8 mouse cellular contexts compared by ENCODE assay signal in the genomic region with DNA sequence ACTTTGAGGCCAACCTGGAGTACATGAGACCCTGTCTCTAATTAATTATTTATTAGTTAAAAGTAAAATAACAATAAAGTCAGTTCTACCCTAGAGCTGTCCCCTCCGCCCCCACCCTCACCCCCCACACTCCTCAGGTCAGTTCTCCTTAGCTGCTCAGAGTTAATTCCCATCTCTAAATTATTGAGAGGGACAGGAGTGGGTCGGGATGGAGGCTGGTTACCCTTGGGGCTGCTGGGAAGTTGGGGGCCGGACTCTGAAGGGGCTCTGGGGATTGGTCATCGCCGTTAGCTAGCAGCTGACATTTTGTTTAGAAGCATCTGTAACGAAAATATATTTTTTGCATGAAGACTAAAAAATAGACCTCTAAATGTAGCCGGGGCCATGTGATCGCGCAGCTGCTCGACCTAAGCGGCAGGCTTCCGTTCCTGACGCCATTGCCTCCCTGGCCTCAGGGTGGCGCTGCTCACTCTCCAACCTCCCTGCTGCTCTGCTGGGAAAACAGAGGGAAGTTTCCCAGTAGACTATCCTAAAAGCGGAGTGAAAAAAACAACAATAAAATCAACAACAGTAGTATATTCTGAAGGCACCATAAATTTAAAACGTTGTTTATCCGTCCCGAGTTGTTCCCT. TPM values are rescaled to one million over a fixed set of nuclear protein-coding genes. Genes with fewer than 3 reads are reported as not detected.
A peak's percentile ranks its signal among the peaks of the same experiment; 100 is the strongest.
DNase-seq lines count a peak whose midpoint lies in the region; ATAC-seq and TF ChIP-seq lines count a peak whose summit lies in the region.

No protein-coding gene starts in this region.

- ATAC-seq in limb, embryonic 12.5 days (ENCODE audit: insufficient number of reproducible peaks, insufficient read depth, low FRiP score, low TSS enrichment, low read depth) = peak; percentile 56; the same call in 1 of the 2 replicates
- peak; percentile 72 for ATAC-seq in midbrain, embryonic 13.5 days

- H3K36me3 ChIP-seq in spleen, adult 2 months (ENCODE audit: control insufficient read depth, insufficient read depth, low read length) = no peaks in the 10 kb centered on the region
- no peaks in the 10 kb centered on the region for H3K36me3 ChIP-seq in embryonic facial prominence, embryonic 10.5 days (replicated peaks)
- no peaks in the 10 kb centered on the region for H3K36me3 ChIP-seq in limb, embryonic 12.5 days
- H3K36me3 ChIP-seq in midbrain, embryonic 13.5 days = no peaks in the 10 kb centered on the region

- DNase-seq in spleen, adult 2 months (ENCODE audit: low read depth in 1 of 2, low spot score in 2 of 2) = peak in 1 of 2 experiments; percentile 21
- DNase-seq in spleen, adult 12 weeks (ENCODE audit: low spot score) = no peak
- peak; percentile 79 for DNase-seq in embryonic facial prominence, embryonic 10.5 days (ENCODE audit: low spot score)
- DNase-seq in heart, adult 18-20 months = peak; percentile 61 to 87
- peak; percentile 39 for DNase-seq in kidney, adult 11 months
- peak; percentile 48 to 79 for DNase-seq in spleen, postnatal 4 days (ENCODE audit: low spot score in 2 of 2)

- no peak for TF ChIP-seq POLR2A in spleen, adult 2 months (IDR thresholded peaks at IDR 0.05; ENCODE audit: low read depth, low read length)

- no peaks in the 10 kb centered on the region for H3K4me1 ChIP-seq in spleen, adult 2 months (ENCODE audit: control insufficient read depth, insufficient read depth, insufficient read length)
- peaks cover 15% of the 10 kb centered on the region for H3K4me1 ChIP-seq in embryonic facial prominence, embryonic 10.5 days
- 0 out of 2 replicates have a peak, but pooled peaks cover 3% of the 10 kb centered on the region for H3K4me1 ChIP-seq in limb, embryonic 12.5 days (replicated peaks)
- H3K4me1 ChIP-seq in midbrain, embryonic 13.5 days (replicated peaks) = peaks cover 14% of the 10 kb centered on the region

- no peaks in the 10 kb centered on the region for H3K9me3 ChIP-seq in embryonic facial prominence, embryonic 10.5 days
- no peaks in the 10 kb centered on the region for H3K9me3 ChIP-seq in limb, embryonic 12.5 days
- H3K9me3 ChIP-seq in midbrain, embryonic 13.5 days = no peaks in the 10 kb centered on the region

- H3K9ac ChIP-seq in limb, embryonic 12.5 days (replicated peaks) = no peak overlapping the region
- H3K9ac ChIP-seq in midbrain, embryonic 13.5 days (replicated peaks) = no peak overlapping the region

- H3K27ac ChIP-seq in spleen, adult 2 months (ENCODE audit: insufficient read depth, low read length) = no peak overlapping the region
- H3K27ac ChIP-seq in embryonic facial prominence, embryonic 10.5 days (replicated peaks) = no peak overlapping the region
- no peak overlapping the region for H3K27ac ChIP-seq in limb, embryonic 12.5 days
- no peak overlapping the region for H3K27ac ChIP-seq in midbrain, embryonic 13.5 days

- H3K4me2 ChIP-seq in limb, embryonic 12.5 days = peak overlapping the region; percentile 47
- peak overlapping the region; percentile 44 for H3K4me2 ChIP-seq in midbrain, embryonic 13.5 days (replicated peaks)

- WGBS in spleen, adult 2 months = 19% methylated on average over 18 of the region's 18 CpGs
- 17% methylated on average over 18 of the region's 18 CpGs for WGBS in embryonic facial prominence, embryonic 10.5 days
- 13% methylated on average over 18 of the region's 18 CpGs for WGBS in limb, embryonic 12.5 days
- WGBS in midbrain, embryonic 13.5 days = 17% methylated on average over 18 of the region's 18 CpGs

- no peak overlapping the region for H3K4me3 ChIP-seq in spleen, adult 2 months (ENCODE audit: extremely low read depth, insufficient read depth, insufficient read length)
- peak overlapping the region; percentile 46 for H3K4me3 ChIP-seq in embryonic facial prominence, embryonic 10.5 days
- H3K4me3 ChIP-seq in limb, embryonic 12.5 days (replicated peaks) = peak overlapping the region; percentile 5
- H3K4me3 ChIP-seq in midbrain, embryonic 13.5 days (replicated peaks) = peak overlapping the region; percentile 20

- no peaks in the 10 kb centered on the region for H3K27me3 ChIP-seq in spleen, adult 2 months (ENCODE audit: control insufficient read depth, insufficient read depth, low read length)
- H3K27me3 ChIP-seq in embryonic facial prominence, embryonic 10.5 days (replicated peaks; ENCODE audit: low read depth, poor library complexity, severe bottlenecking) = peaks cover 9% of the 10 kb centered on the region
- H3K27me3 ChIP-seq in limb, embryonic 12.5 days = no peaks in the 10 kb centered on the region
- H3K27me3 ChIP-seq in midbrain, embryonic 13.5 days = no peaks in the 10 kb centered on the region; the same call in 1 of the 2 replicates

- TF ChIP-seq CTCF in spleen, adult 2 months (IDR thresholded peaks at IDR 0.05; ENCODE audit: extremely low read depth, insufficient read depth, insufficient read length, insufficient replicate concordance) = peak; percentile 86

RNA-seq across cellular contexts. Expression of gene Abhd2, which starts 26.8 kb away (rescaled TPM):
- polyA plus RNA-seq in spleen, adult 2 months (2012; rRNA removed) = 12.8 and 13.5 TPM in 2 replicates
- 8.7 TPM in 2 replicates for polyA plus RNA-seq in embryonic facial prominence, embryonic 10.5 days (2016; fragmentation: Nextera tagmentation; extraction: Ambion mirVana)
- 10 to 100 TPM; 33.0 to 36.3 TPM for total RNA-seq in heart, adult 18-20 months (2021)
- 8.2 and 8.5 TPM in 2 replicates for polyA plus RNA-seq in limb, embryonic 12.5 days (2016; fragmentation: Nextera tagmentation; extraction: Ambion mirVana)
- 16.4 and 16.5 TPM in 2 replicates for polyA plus RNA-seq in midbrain, embryonic 13.5 days (2015; fragmentation: Nextera tagmentation; extraction: Ambion mirVana)
